Mouse (Mus musculus): Measurements from ENCODE around the gene Wwc2.

GRCm38 (mm10) chr8:47799438-47799837, 191.3 kb downstream of the Wwc2 start:
- TF ChIP-seq HCFC1 (IDR thresholded peaks at IDR 0.05; ENCODE audit: borderline replicate concordance, insufficient read depth, low read length) (no peak), CHD2 (IDR thresholded peaks at IDR 0.05; ENCODE audit: low read depth, low read length) (no peak), ZC3H11A (IDR thresholded peaks at IDR 0.05; ENCODE audit: borderline replicate concordance, low read depth, low read length) (no peak), ZNF384 (IDR thresholded peaks at IDR 0.05; ENCODE audit: low read depth, low read length) (no peak)
